Mouse (Mus musculus): Measurements from ENCODE around the gene Cxcl3. TPM values are rescaled to one million over a fixed set of nuclear protein-coding genes. Genes with fewer than 3 reads are reported as not detected.
A peak's percentile ranks its signal among the peaks of the same experiment; 100 is the strongest.

Gene Cxcl3
- 0.36 and 0.52 TPM in 2 replicates for polyA plus RNA-seq (2015; fragmentation: Nextera tagmentation; extraction: Ambion mirVana)

DNA sequence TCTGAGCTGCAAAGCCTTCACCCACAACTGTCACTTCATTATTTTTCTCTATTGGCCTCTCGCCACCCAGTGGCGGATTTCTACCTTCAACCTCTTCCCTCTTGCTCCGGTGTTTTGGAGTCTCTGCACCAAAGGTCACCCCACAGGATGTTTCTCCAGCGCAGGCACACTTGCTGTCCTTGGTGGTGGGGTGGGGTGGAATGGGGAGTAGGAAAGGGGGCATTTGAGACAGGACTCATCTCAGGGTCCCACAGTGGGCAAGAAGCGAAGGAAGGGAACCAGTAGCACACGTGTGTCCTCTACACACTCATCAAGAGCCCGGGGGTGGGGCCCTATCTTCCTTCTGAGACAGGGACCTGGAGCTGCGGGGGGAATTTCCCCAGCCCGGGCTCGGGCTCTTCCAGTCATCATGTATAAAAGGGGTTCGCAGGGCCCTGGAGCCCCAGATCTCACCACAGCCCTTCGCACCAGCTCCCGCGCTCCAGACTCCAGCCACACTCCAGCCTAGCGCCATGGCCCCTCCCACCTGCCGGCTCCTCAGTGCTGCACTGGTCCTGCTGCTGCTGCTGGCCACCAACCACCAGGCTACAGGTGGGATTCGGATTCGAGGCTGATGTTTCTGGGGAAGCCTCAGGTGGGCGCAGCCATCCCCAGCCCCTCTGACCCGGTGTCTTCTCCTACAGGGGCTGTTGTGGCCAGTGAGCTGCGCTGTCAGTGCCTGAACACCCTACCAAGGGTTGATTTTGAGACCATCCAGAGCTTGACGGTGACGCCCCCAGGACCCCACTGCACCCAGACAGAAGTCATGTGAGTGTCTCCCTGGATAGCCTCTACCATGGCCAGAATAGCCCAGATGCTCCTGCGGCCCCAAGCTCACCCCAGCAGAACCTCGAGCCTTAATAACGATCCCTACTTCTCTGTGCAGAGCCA, at the start of gene Cxcl3:
Cxcl3 (plus strand) TSS at position 445 of the 930 bp plus-strand sequence.
- peak within 1 kb of the TSS; percentile 55 for H3K9ac ChIP-seq (ENCODE audit: low read depth, low read length)
- H3K36me3 ChIP-seq (ENCODE audit: control insufficient read depth, insufficient read depth, low read length), result no peaks in the 10 kb centered on the region
- peak; percentile 93 for ATAC-seq
- peaks cover 4% of the 10 kb centered on the region for H3K4me1 ChIP-seq (ENCODE audit: control insufficient read depth, insufficient read depth, low read depth, low read length)
- H3K4me2 ChIP-seq (ENCODE audit: low read length), result peak within 1 kb of the TSS; percentile 69
- peak within 1 kb of the TSS; percentile 39 for H3K4me3 ChIP-seq (ENCODE audit: low read length)
- no peaks in the 10 kb centered on the region for H3K9me3 ChIP-seq (ENCODE audit: control insufficient read depth, low read length)
- WGBS, result 18% methylated on average over 24 of the region's 26 CpGs
- no peaks in the 10 kb centered on the region for H3K27me3 ChIP-seq (replicated peaks; ENCODE audit: control insufficient read depth, insufficient read depth, low read length)
- no peak within 1 kb of the TSS for H3K27ac ChIP-seq (ENCODE audit: low read depth, low read length)

GRCm38 (mm10) chr5:90742029-90742428, 43.9 kb upstream of the Cxcl3 start:
- Histone ChIP-seq H3K4me2 (ENCODE audit: low read length) (no peak overlapping the region), H3K4me1 (ENCODE audit: control insufficient read depth, insufficient read depth, low read depth, low read length) (no peaks in the 10 kb centered on the region), H3K36me3 (ENCODE audit: control insufficient read depth, insufficient read depth, low read length) (no peaks in the 10 kb centered on the region), H3K27ac (ENCODE audit: low read depth, low read length) (no peak overlapping the region), H3K27me3 (replicated peaks; ENCODE audit: control insufficient read depth, insufficient read depth, low read length) (no peaks in the 10 kb centered on the region), H3K4me3 (ENCODE audit: low read length) (no peak overlapping the region), H3K9ac (ENCODE audit: low read depth, low read length) (no peak overlapping the region), H3K9me3 (ENCODE audit: control insufficient read depth, low read length) (no peaks in the 10 kb centered on the region)
- no peak for ATAC-seq
- 60% methylated on average over 4 of the region's 4 CpGs for WGBS

- ATAC-seq, result no peak
- Histone ChIP-seq H3K27me3 (replicated peaks; ENCODE audit: control insufficient read depth, insufficient read depth, low read length) (no peaks in the 10 kb centered on the region), H3K4me3 (ENCODE audit: low read length) (no peak overlapping the region), H3K36me3 (ENCODE audit: control insufficient read depth, insufficient read depth, low read length) (no peaks in the 10 kb centered on the region), H3K4me2 (ENCODE audit: low read length) (no peak overlapping the region), H3K9me3 (ENCODE audit: control insufficient read depth, low read length) (no peaks in the 10 kb centered on the region), H3K4me1 (ENCODE audit: control insufficient read depth, insufficient read depth, low read depth, low read length) (peaks cover 6% of the 10 kb centered on the region; the same call in 1 of the 2 replicates), H3K9ac (ENCODE audit: low read depth, low read length) (no peak overlapping the region), H3K27ac (ENCODE audit: low read depth, low read length) (no peak overlapping the region)
- 92% methylated on average over 1 of the region's 1 CpGs for WGBS
Measured at GRCm38 (mm10) chr5:90753934-90754333, 32.0 kb upstream of the Cxcl3 start.

DNA sequence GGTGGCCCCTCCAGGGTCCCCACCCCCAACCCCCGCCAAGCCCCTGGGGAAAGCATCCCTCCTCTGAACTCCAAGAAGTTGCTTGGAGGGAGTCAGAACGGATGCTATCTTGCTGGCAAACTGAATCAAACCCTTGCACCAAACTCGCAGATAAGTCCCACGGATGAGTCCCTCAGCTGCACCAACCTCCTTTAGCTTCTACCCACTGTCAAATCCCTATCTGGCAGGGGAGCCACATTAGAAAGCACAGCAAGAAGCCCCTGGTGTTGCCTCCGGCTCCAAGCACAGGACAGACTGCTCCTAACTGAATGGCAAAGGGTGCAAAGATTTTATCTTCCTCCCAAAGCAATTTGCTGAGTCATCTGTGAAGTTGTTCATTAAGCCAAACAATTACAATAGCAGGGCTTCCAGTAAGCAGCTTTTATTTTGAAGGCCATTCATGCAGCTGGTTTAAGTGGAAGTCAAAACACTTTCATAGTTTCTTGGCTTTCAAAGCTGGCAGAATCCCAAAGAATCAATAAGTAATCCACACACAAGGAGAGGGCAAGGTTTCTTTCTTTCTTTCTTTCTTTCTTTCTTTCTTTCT, 27.8 kb upstream of the Cxcl3 start:
- ATAC-seq, result no peak
- H3K27me3 ChIP-seq (replicated peaks; ENCODE audit: control insufficient read depth, insufficient read depth, low read length), result no peaks in the 10 kb centered on the region
- no peaks in the 10 kb centered on the region for H3K9me3 ChIP-seq (ENCODE audit: control insufficient read depth, low read length)
- H3K36me3 ChIP-seq (ENCODE audit: control insufficient read depth, insufficient read depth, low read length), result no peaks in the 10 kb centered on the region
- no peak overlapping the region for H3K9ac ChIP-seq (ENCODE audit: low read depth, low read length)
- no peak overlapping the region for H3K4me2 ChIP-seq (ENCODE audit: low read length)
- peaks cover 7% of the 10 kb centered on the region; the same call in 1 of the 2 replicates for H3K4me1 ChIP-seq (ENCODE audit: control insufficient read depth, insufficient read depth, low read depth, low read length)
- H3K27ac ChIP-seq (ENCODE audit: low read depth, low read length), result no peak overlapping the region
- no peak overlapping the region for H3K4me3 ChIP-seq (ENCODE audit: low read length)
- WGBS, result 37% methylated on average over 5 of the region's 5 CpGs

DNA sequence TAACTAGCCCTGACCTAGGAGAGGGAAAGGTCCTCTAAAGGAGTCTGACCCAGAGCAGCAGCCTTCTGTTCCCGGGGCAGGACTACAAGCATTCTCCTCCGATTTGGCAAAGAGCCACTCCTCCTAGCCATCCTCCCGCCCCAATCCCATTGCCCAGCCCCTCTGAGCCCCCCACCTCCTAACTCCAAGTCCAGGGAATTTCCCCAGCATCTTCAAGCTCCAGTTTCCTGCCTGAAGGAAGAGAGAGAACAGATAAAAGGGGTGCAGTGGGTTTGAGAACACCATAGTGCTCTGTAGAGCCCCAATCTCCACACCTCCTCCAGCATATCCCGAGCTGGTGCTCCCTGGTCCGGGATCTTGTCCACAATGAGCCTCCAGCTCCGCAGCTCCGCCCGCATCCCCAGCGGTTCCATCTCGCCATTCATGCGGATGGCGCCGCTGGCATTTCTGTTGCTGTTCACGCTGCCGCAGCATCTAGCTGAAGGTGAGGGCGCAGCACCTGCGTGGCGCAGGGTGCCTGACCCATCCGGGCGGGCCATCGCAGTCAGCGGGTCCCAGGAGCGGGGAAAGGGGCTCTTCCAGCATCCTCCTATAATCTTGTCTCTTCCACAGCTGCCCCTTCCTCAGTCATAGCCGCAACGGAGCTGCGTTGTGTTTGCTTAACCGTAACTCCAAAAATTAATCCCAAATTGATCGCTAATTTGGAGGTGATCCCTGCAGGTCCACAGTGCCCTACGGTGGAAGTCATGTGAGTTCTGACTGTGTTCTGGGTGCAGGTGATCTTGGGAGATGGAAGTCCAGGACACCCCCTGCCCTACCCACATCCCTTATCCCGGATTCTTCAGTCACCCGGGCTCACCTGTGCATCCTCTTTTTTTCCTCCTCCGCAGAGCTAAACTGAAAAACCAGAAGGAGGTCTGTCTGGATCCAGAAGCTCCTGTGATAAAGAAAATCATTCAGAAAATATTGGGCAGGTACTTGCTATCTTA, 26.5 kb upstream of the Cxcl3 start, which contains the start of gene Cxcl5:
Cxcl5 (plus strand) TSS at position 284 of the 989 bp plus-strand sequence.
- Histone ChIP-seq H3K27ac (ENCODE audit: low read depth, low read length) (no peak within 1 kb of the TSS), H3K27me3 (replicated peaks; ENCODE audit: control insufficient read depth, insufficient read depth, low read length) (no peaks in the 10 kb centered on the region), H3K4me2 (ENCODE audit: low read length) (peak within 1 kb of the TSS; percentile 91), H3K36me3 (ENCODE audit: control insufficient read depth, insufficient read depth, low read length) (no peaks in the 10 kb centered on the region), H3K9me3 (ENCODE audit: control insufficient read depth, low read length) (no peaks in the 10 kb centered on the region), H3K4me3 (ENCODE audit: low read length) (peak within 1 kb of the TSS; percentile 57), H3K9ac (ENCODE audit: low read depth, low read length) (peak within 1 kb of the TSS; percentile 67), H3K4me1 (ENCODE audit: control insufficient read depth, insufficient read depth, low read depth, low read length) (peaks cover 7% of the 10 kb centered on the region; the same call in 1 of the 2 replicates)
- peak; percentile 82 for ATAC-seq
- 2% methylated on average over 32 of the region's 32 CpGs for WGBS

GRCm38 (mm10) chr5:90760303-90760702, 25.6 kb upstream of the Cxcl3 start:
- peaks cover 7% of the 10 kb centered on the region; the same call in 1 of the 2 replicates for H3K4me1 ChIP-seq (ENCODE audit: control insufficient read depth, insufficient read depth, low read depth, low read length)
- H3K36me3 ChIP-seq (ENCODE audit: control insufficient read depth, insufficient read depth, low read length), result no peaks in the 10 kb centered on the region
- H3K27ac ChIP-seq (ENCODE audit: low read depth, low read length), result no peak overlapping the region
- H3K4me2 ChIP-seq (ENCODE audit: low read length), result no peak overlapping the region
- WGBS, result 50% methylated on average over 4 of the region's 4 CpGs
- no peaks in the 10 kb centered on the region for H3K9me3 ChIP-seq (ENCODE audit: control insufficient read depth, low read length)
- H3K9ac ChIP-seq (ENCODE audit: low read depth, low read length), result no peak overlapping the region
- H3K4me3 ChIP-seq (ENCODE audit: low read length), result no peak overlapping the region
- no peaks in the 10 kb centered on the region for H3K27me3 ChIP-seq (replicated peaks; ENCODE audit: control insufficient read depth, insufficient read depth, low read length)
- ATAC-seq, result no peak

GRCm38 (mm10) chr5:90760844-90761243, 25.1 kb upstream of the Cxcl3 start:
- Histone ChIP-seq H3K27me3 (replicated peaks; ENCODE audit: control insufficient read depth, insufficient read depth, low read length) (no peaks in the 10 kb centered on the region), H3K9me3 (ENCODE audit: control insufficient read depth, low read length) (no peaks in the 10 kb centered on the region), H3K27ac (ENCODE audit: low read depth, low read length) (no peak overlapping the region), H3K4me3 (ENCODE audit: low read length) (no peak overlapping the region), H3K4me1 (ENCODE audit: control insufficient read depth, insufficient read depth, low read depth, low read length) (peaks cover 7% of the 10 kb centered on the region; the same call in 1 of the 2 replicates), H3K9ac (ENCODE audit: low read depth, low read length) (no peak overlapping the region), H3K36me3 (ENCODE audit: control insufficient read depth, insufficient read depth, low read length) (no peaks in the 10 kb centered on the region), H3K4me2 (ENCODE audit: low read length) (no peak overlapping the region)
- 95% methylated on average over 2 of the region's 2 CpGs for WGBS
- ATAC-seq, result no peak

GRCm38 (mm10) chr5:90761834-90762233, 24.1 kb upstream of the Cxcl3 start:
- Histone ChIP-seq H3K4me3 (ENCODE audit: low read length) (no peak overlapping the region), H3K4me1 (ENCODE audit: control insufficient read depth, insufficient read depth, low read depth, low read length) (peaks cover 7% of the 10 kb centered on the region; the same call in 1 of the 2 replicates), H3K4me2 (ENCODE audit: low read length) (no peak overlapping the region), H3K9me3 (ENCODE audit: control insufficient read depth, low read length) (no peaks in the 10 kb centered on the region), H3K9ac (ENCODE audit: low read depth, low read length) (no peak overlapping the region), H3K27me3 (replicated peaks; ENCODE audit: control insufficient read depth, insufficient read depth, low read length) (no peaks in the 10 kb centered on the region), H3K27ac (ENCODE audit: low read depth, low read length) (no peak overlapping the region), H3K36me3 (ENCODE audit: control insufficient read depth, insufficient read depth, low read length) (no peaks in the 10 kb centered on the region)
- WGBS, result 88% methylated on average over 3 of the region's 3 CpGs
- no peak for ATAC-seq

All from hindbrain, embryonic 16.5 days (tissue).